Mouse (Mus musculus): ENCODE measurements around the gene P4hb.

GRCm38 (mm10) chr11:120535145-120535544 lies 37.9 kb downstream of the P4hb start:
- TF ChIP-seq HCFC1 (IDR thresholded peaks at IDR 0.05; ENCODE audit: low read depth, low read length), result no peak
- TF ChIP-seq BHLHE40 (IDR thresholded peaks at IDR 0.05; ENCODE audit: borderline replicate concordance, low read depth, low read length), result no peak
- TF ChIP-seq CTCF (IDR thresholded peaks at IDR 0.05 in 2 of 3, conservative IDR thresholded peaks at IDR 0.05 in 1 of 3; ENCODE audit: control insufficient read depth in 1 of 3, insufficient read depth in 1 of 3, low read depth in 2 of 3, low read length in 3 of 3, poor library complexity in 1 of 3, severe bottlenecking in 1 of 3), result no peak
- TF ChIP-seq SMC3 (IDR thresholded peaks at IDR 0.05; ENCODE audit: low read depth, low read length), result no peak
- TF ChIP-seq EP300 (IDR thresholded peaks at IDR 0.05; ENCODE audit: low read depth in 1 of 2, low read length in 2 of 2), result no peak
- TF ChIP-seq ETS1 (IDR thresholded peaks at IDR 0.05; ENCODE audit: low read depth, low read length), result no peak
- no peak for TF ChIP-seq USF1 (IDR thresholded peaks at IDR 0.05; ENCODE audit: low read depth, low read length)
